Mouse (Mus musculus): ENCODE results near the gene Radil. TPM values are rescaled to one million over a fixed set of nuclear protein-coding genes. Genes with fewer than 3 reads are reported as not detected.
A peak's percentile ranks its signal among the peaks of the same experiment; 100 is the strongest.

Gene Radil
- 10 to 100 TPM; 12.8 to 13.4 TPM for total RNA-seq (2021)
- long read RNA-seq, experiment 1, partial matches to known transcripts: 6 of 16 reads
- long read RNA-seq, experiment 1, other reads (novel, unspliced or antisense): 5 of 16 reads
- long read RNA-seq, experiment 2, partial matches to known transcripts: 5 of 11 reads
- long read RNA-seq, experiment 2, other reads (novel, unspliced or antisense): 2 of 11 reads

- peak; percentile 99 for DNase-seq (ENCODE audit: low spot score in 2 of 2)
Measured at GRCm38 (mm10) chr5:142550706-142551652, at the start of gene Radil. Radil (minus strand) TSS chr5:142551098.

- no peak for DNase-seq (ENCODE audit: low spot score in 2 of 2)
Measured at GRCm38 (mm10) chr5:142597648-142598390, 46.9 kb upstream of the Radil start.

GRCm38 (mm10) chr5:142596723-142597122 is 45.8 kb upstream of the Radil start:
- DNase-seq (ENCODE audit: low spot score in 2 of 2): no peak

- DNase-seq (ENCODE audit: low spot score in 2 of 2): peak; percentile 53 to 77
Measured at GRCm38 (mm10) chr5:142595698-142596097, 44.8 kb upstream of the Radil start.

- DNase-seq (ENCODE audit: low spot score in 2 of 2): peak in 1 of 2 experiments; percentile 52
Measured at GRCm38 (mm10) chr5:142590953-142591616, 40.2 kb upstream of the Radil start.

GRCm38 (mm10) chr5:142583616-142584126 is 32.8 kb upstream of the Radil start:
- peak; percentile 66 to 86 for DNase-seq (ENCODE audit: low spot score in 2 of 2)

- DNase-seq (ENCODE audit: low spot score in 2 of 2): peak; percentile 75 to 76
Measured at GRCm38 (mm10) chr5:142581517-142581916, 30.6 kb upstream of the Radil start.

GRCm38 (mm10) chr5:142578192-142578591 is 27.3 kb upstream of the Radil start:
- DNase-seq (ENCODE audit: low spot score in 2 of 2): no peak

GRCm38 (mm10) chr5:142576832-142577231 is 25.9 kb upstream of the Radil start:
- DNase-seq (ENCODE audit: low spot score in 2 of 2): no peak

- no peak for DNase-seq (ENCODE audit: low spot score in 2 of 2)
Measured at GRCm38 (mm10) chr5:142574323-142575057, 23.6 kb upstream of the Radil start.

- no peak for DNase-seq (ENCODE audit: low spot score in 2 of 2)
Measured at GRCm38 (mm10) chr5:142564606-142565005, 13.7 kb upstream of the Radil start.

GRCm38 (mm10) chr5:142560261-142560660 is 9.4 kb upstream of the Radil start:
- DNase-seq (ENCODE audit: low spot score in 2 of 2): no peak

GRCm38 (mm10) chr5:142557397-142558067 is 6.6 kb upstream of the Radil start:
- DNase-seq (ENCODE audit: low spot score in 2 of 2): peak; percentile 87 to 91

- no peak for DNase-seq (ENCODE audit: low spot score in 2 of 2)
Measured at GRCm38 (mm10) chr5:142556721-142557120, 5.8 kb upstream of the Radil start.

- no peak for DNase-seq (ENCODE audit: low spot score in 2 of 2)
Measured at GRCm38 (mm10) chr5:142555866-142556265, 5.0 kb upstream of the Radil start.

GRCm38 (mm10) chr5:142549961-142550705 is 765 bp downstream of the Radil start:
- peak; percentile 31 to 48 for DNase-seq (ENCODE audit: low spot score in 2 of 2)

- no peak for DNase-seq (ENCODE audit: low spot score in 2 of 2)
Measured at GRCm38 (mm10) chr5:142549441-142549840, 1.5 kb downstream of the Radil start.

GRCm38 (mm10) chr5:142547066-142547465 is 3.8 kb downstream of the Radil start:
- no peak for DNase-seq (ENCODE audit: low spot score in 2 of 2)

- DNase-seq (ENCODE audit: low spot score in 2 of 2): no peak
Measured at GRCm38 (mm10) chr5:142546344-142546743, 4.6 kb downstream of the Radil start.

Measured in layer of hippocampus, postnatal 14 days (tissue).